Mouse (Mus musculus) liver, embryonic 11.5 days (tissue): ENCODE measurements at regions not wholly inside any gene's neighbourhood (a gene's known extent, or its start where the extent isn't known, plus 50 kb on each side); places are given as distances from the start of the nearest gene placed in this dataset.

Experiments used
- ATAC-seq: fragments of 200-750 bp; cut with Nextera tagmentation; replicated peaks from 2 replicates; pipeline ENCODE4 v1.8.0; 2017; ENCODE audit warnings: moderate number of reproducible peaks, mild to moderate bottlenecking, moderate TSS enrichment, moderate library complexity; ENCODE audit not compliant: low FRiP score
- DNase-seq: peaks from one replicate; pipeline ENCODE4 v3.0.0-alpha.2; 2017; ENCODE audit warnings: low spot score
- H3K27ac ChIP-seq: fragments of 300-500 bp; sonication (generic); 2 replicates; pipeline ENCODE4 v1.5.1; 2014; ENCODE audit warnings: mild to moderate bottlenecking, low read depth, low read length, control low read depth
- H3K27me3 ChIP-seq: fragments of 300-500 bp; sonication (generic); replicated peaks from 2 replicates; pipeline ENCODE4 v1.6.1; 2014; ENCODE audit warnings: low read length, mixed read lengths; ENCODE audit not compliant: control insufficient read depth, insufficient read depth
- H3K36me3 ChIP-seq: fragments of 300-500 bp; sonication (generic); 2 replicates; pipeline ENCODE4 v1.6.1; 2014; ENCODE audit warnings: mild to moderate bottlenecking, low read length, moderate library complexity, mixed read lengths; ENCODE audit not compliant: control insufficient read depth, insufficient read depth
- H3K4me1 ChIP-seq: fragments of 300-500 bp; sonication (generic); replicated peaks from 2 replicates; pipeline ENCODE4 v1.6.1; 2014; ENCODE audit warnings: low read length, mixed read lengths; ENCODE audit not compliant: control insufficient read depth, insufficient read depth
- H3K4me2 ChIP-seq: fragments of 300-500 bp; sonication (generic); 2 replicates; pipeline ENCODE4 v1.6.1; 2014; ENCODE audit warnings: mild to moderate bottlenecking, control low read depth, moderate library complexity
- H3K4me3 ChIP-seq: fragments of 300-500 bp; sonication (generic); 2 replicates; pipeline ENCODE4 v1.5.1; 2014; ENCODE audit warnings: low read depth, low read length, control low read depth
- H3K9ac ChIP-seq: fragments of 300-500 bp; sonication (generic); 2 replicates; pipeline ENCODE4 v1.6.1; 2014; ENCODE audit warnings: low read depth, low read length, control low read depth
- H3K9me3 ChIP-seq: fragments of 300-500 bp; sonication (generic); 2 replicates; pipeline ENCODE4 v1.6.1; 2016; ENCODE audit warnings: low read length, inconsistent platforms, mixed read lengths; ENCODE audit not compliant: control insufficient read depth
- WGBS: fragments of 180-500 bp; shearing (Covaris S2); extraction: QIAGEN DNeasy Blood & Tissue Kit; methylation state at CpG from one replicate; pipeline ENCODE4 v1.1.7; 2014; 5-methylcytosine and 5-hydroxymethylcytosine counted together

DNA sequence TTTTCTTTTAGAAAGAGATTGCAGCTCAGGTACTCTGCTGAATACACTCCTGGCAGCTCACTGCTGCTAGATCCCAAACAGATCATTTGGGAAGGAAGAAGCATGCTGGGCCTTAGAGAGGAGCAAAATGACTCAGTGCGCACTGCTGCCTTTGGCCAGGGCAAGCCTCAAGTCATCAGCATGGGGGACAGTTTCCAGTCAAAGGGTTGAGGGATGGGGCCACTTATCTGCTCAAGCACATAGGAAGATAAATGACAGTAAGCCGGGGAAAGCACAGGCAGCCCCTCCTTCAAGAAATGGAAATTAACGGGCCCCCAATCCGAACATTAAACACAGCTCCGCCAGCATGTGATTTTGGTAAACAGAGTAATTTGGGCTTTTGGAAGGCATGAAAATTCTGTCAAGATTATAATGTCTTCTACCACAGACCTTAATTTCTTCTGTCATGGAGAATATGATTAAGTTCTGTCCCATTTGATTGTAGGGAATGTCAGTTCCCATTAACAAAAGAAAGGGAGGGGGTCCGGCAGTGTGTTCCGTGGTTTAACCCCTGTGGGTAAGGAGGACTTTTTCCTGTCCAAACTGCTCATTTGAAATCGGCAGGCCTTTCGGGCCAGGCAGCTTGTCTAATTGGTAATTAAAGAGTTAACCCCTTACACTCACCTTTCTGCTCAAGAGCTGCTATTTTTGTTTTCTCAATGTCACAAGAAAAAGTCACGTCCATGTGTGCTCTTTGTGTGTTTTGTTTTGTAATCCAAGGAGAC, 199.3 kb downstream of the Dhx15 start:
- DNase-seq = no peak

GRCm38 (mm10) chr5:51989396-51989795, 200.9 kb downstream of the Dhx15 start:
- WGBS = 71% methylated on average over 4 of the region's 4 CpGs
- ATAC-seq = no peak
- no peaks in the 10 kb centered on the region for H3K9me3 ChIP-seq
- H3K36me3 ChIP-seq = no peaks in the 10 kb centered on the region
- DNase-seq = no peak
- no peak overlapping the region for H3K27ac ChIP-seq
- H3K9ac ChIP-seq = no peak overlapping the region
- H3K4me1 ChIP-seq = no peaks in the 10 kb centered on the region
- H3K27me3 ChIP-seq = no peaks in the 10 kb centered on the region
- no peak overlapping the region for H3K4me2 ChIP-seq
- H3K4me3 ChIP-seq = no peak overlapping the region

More for the DNA sequence above, 199.3 kb downstream of the Dhx15 start:
- no peaks in the 10 kb centered on the region for H3K9me3 ChIP-seq
- no peak overlapping the region for H3K4me2 ChIP-seq
- ATAC-seq = no peak
- no peak overlapping the region for H3K4me3 ChIP-seq
- 32% methylated on average over 10 of the region's 10 CpGs for WGBS
- no peak overlapping the region for H3K9ac ChIP-seq
- no peaks in the 10 kb centered on the region for H3K4me1 ChIP-seq
- H3K36me3 ChIP-seq = no peaks in the 10 kb centered on the region
- H3K27ac ChIP-seq = no peak overlapping the region
- no peaks in the 10 kb centered on the region for H3K27me3 ChIP-seq

- Histone ChIP-seq H3K9ac (no peak overlapping the region), H3K36me3 (no peaks in the 10 kb centered on the region), H3K9me3 (no peaks in the 10 kb centered on the region), H3K4me3 (no peak overlapping the region), H3K4me1 (no peaks in the 10 kb centered on the region), H3K4me2 (no peak overlapping the region), H3K27ac (no peak overlapping the region), H3K27me3 (no peaks in the 10 kb centered on the region)
- ATAC-seq (no peak), DNase-seq (no peak)
- 66% methylated on average over 6 of the region's 6 CpGs for WGBS
Observed at GRCm38 (mm10) chr5:51988913-51989312, 201.4 kb downstream of the Dhx15 start.

DNA sequence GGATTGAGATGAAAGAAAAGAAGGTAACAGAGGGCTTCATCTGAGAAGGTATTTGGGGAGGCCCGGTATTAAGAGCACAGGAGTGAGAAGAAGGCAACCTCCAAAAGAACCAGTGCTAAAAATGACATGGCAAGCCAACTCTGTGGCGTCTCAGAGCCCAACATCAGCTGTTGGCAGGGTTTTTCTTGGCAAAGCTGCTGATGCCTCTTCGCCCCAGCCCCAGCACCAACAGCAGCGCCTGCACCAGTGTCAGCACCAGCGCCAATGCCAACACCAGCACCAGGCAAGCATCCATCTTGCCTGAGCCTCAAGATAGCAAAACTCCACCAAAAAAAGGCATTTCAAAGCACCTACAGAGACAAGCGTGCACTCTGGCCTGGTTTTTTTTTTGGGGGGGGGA, 205.3 kb downstream of the Dhx15 start:
- Histone ChIP-seq H3K27ac (no peak overlapping the region), H3K27me3 (no peaks in the 10 kb centered on the region), H3K4me1 (no peaks in the 10 kb centered on the region), H3K36me3 (no peaks in the 10 kb centered on the region), H3K4me2 (no peak overlapping the region), H3K9ac (no peak overlapping the region), H3K9me3 (no peaks in the 10 kb centered on the region), H3K4me3 (no peak overlapping the region)
- DNase-seq = no peak
- WGBS = 89% methylated on average over 6 of the region's 6 CpGs
- no peak for ATAC-seq

DNA sequence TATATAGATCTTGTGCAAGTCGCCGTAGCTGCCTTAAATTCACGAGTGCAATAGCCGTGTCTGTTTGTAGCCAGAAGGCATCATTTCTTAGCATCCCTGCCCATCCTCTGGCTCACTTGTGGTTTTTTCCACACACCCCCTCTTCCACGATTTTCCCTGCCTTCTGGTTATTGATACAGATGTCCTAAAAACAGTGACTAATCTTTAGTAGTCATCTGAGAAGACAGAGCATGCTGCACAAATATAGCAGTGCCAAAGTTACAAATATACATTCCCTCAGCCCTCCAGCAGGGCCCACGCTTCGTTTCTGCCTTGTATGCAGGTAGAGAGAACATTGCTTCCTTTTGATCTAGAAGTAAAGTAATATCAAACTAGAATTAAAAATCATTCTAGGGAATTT, 207.5 kb downstream of the Dhx15 start:
- 88% methylated on average over 7 of the region's 7 CpGs for WGBS
- ATAC-seq = no peak
- no peaks in the 10 kb centered on the region for H3K27me3 ChIP-seq

DNA sequence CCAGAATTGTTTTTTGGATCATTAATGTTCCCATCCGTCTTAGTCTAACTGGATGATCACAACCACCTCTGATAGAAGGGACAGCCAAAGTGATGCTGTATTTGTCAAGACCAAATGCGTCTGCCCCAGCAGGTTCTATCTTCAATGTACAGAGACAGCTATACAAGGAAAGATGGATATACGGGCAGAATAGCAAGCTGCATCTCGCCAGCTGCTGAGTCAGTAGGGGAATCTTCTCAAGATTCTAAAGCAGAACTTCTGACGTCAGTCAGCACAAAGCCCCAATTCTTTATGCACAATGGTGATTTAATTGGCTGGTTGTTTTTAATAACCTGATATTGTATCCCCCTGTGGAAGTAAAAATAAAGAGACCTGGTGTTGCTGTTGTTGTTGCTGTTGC, 209.4 kb downstream of the Dhx15 start:
- no peak overlapping the region for H3K4me2 ChIP-seq
- 77% methylated on average over 5 of the region's 5 CpGs for WGBS
- H3K9me3 ChIP-seq = no peaks in the 10 kb centered on the region
- no peak overlapping the region for H3K4me3 ChIP-seq
- no peaks in the 10 kb centered on the region for H3K4me1 ChIP-seq
- no peaks in the 10 kb centered on the region for H3K36me3 ChIP-seq
- H3K9ac ChIP-seq = no peak overlapping the region
- no peaks in the 10 kb centered on the region for H3K27me3 ChIP-seq
- ATAC-seq = no peak
- H3K27ac ChIP-seq = no peak overlapping the region
- no peak for DNase-seq

More for the DNA sequence above, 207.5 kb downstream of the Dhx15 start:
- H3K4me3 ChIP-seq = no peak overlapping the region
- no peaks in the 10 kb centered on the region for H3K9me3 ChIP-seq
- no peak for DNase-seq
- no peak overlapping the region for H3K27ac ChIP-seq
- H3K36me3 ChIP-seq = no peaks in the 10 kb centered on the region
- H3K9ac ChIP-seq = no peak overlapping the region
- H3K4me1 ChIP-seq = no peaks in the 10 kb centered on the region
- no peak overlapping the region for H3K4me2 ChIP-seq

- Histone ChIP-seq H3K27me3 (no peaks in the 10 kb centered on the region), H3K9ac (no peak overlapping the region), H3K4me3 (no peak overlapping the region), H3K36me3 (no peaks in the 10 kb centered on the region), H3K4me2 (no peak overlapping the region), H3K4me1 (no peaks in the 10 kb centered on the region), H3K9me3 (no peaks in the 10 kb centered on the region), H3K27ac (no peak overlapping the region)
- ATAC-seq (no peak), DNase-seq (no peak)
- whole genome bisulfite sequencing = 61% methylated on average over 5 of the region's 5 CpGs
Observed at GRCm38 (mm10) chr5:51952499-51952898, 237.8 kb downstream of the Dhx15 start.

DNA sequence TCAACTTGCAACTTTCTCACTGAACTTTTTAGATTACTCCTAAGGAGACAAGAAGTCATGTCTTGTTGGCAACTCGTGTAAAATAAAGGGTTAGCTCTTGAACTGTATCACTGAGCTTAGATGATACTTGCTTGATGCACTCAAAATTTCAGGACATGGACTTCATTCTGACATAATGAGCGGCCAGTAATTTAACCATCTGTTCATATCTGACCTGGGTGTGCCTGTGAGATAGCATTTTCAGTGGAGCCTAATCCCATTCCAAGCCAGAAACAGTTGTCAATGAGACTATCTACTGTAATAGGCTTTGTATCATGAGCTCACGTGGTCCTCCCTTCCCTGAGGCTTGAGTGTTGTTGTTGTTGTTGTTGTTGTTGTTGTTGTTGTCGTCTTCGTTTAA, 240.3 kb downstream of the Dhx15 start:
- no peak for ATAC-seq
- WGBS = 74% methylated on average over 5 of the region's 5 CpGs
- no peak for DNase-seq

GRCm38 (mm10) chr5:51946062-51946461, 244.3 kb downstream of the Dhx15 start:
- Histone ChIP-seq H3K36me3 (no peaks in the 10 kb centered on the region), H3K9ac (no peak overlapping the region), H3K9me3 (no peaks in the 10 kb centered on the region), H3K27ac (no peak overlapping the region), H3K27me3 (no peaks in the 10 kb centered on the region), H3K4me3 (no peak overlapping the region), H3K4me1 (no peaks in the 10 kb centered on the region), H3K4me2 (no peak overlapping the region)
- 79% methylated on average over 3 of the region's 3 CpGs for WGBS
- no peak for DNase-seq
- no peak for ATAC-seq

More for the DNA sequence above, 240.3 kb downstream of the Dhx15 start:
- Histone ChIP-seq H3K27ac (no peak overlapping the region), H3K9ac (no peak overlapping the region), H3K4me2 (no peak overlapping the region), H3K27me3 (no peaks in the 10 kb centered on the region), H3K4me3 (no peak overlapping the region), H3K4me1 (no peaks in the 10 kb centered on the region), H3K36me3 (no peaks in the 10 kb centered on the region), H3K9me3 (no peaks in the 10 kb centered on the region)
